Mouse (Mus musculus): ENCODE data around the gene Ksr1.

GRCm38 (mm10) chr11:79116665-79117064 is 29.5 kb downstream of the Ksr1 start:
- TF ChIP-seq TCF12 (IDR thresholded peaks at IDR 0.05; ENCODE audit: insufficient read depth, poor library complexity, severe bottlenecking): no peak
- no peak for TF ChIP-seq POLR2A (IDR thresholded peaks at IDR 0.05; ENCODE audit: insufficient read length, low read depth)
- no peak for TF ChIP-seq SRF (IDR thresholded peaks at IDR 0.05; ENCODE audit: control insufficient read depth, insufficient read length, low read depth)
- no peak for TF ChIP-seq USF1 (IDR thresholded peaks at IDR 0.05; ENCODE audit: low read depth)
- no peak for TF ChIP-seq REST (IDR thresholded peaks at IDR 0.05; ENCODE audit: insufficient read depth, insufficient read length)
- no peak for TF ChIP-seq MAX (IDR thresholded peaks at IDR 0.05; ENCODE audit: low read depth)
- no peak for TF ChIP-seq POLR2AphosphoS2 (IDR thresholded peaks at IDR 0.05; ENCODE audit: insufficient read length, low read depth)
